Mouse (Mus musculus) Patski (cell line): ENCODE measurements around the gene Agtr1b. TPM values are rescaled to one million over a fixed set of nuclear protein-coding genes. Genes with fewer than 3 reads are reported as not detected.

Experiments
- ATAC-seq: fragments of 100-300 bp; one replicate; pipeline ENCODE4 v1.8.0; 2021
- CTCF ChIA-PET: fragments of 350-600 bp; sonication (Branson Sonifier 250); formaldehyde crosslinking; loops from one replicate; lab custom pipeline; 2022; ENCODE audit warnings: inconsistent platforms; lab: Charles Lee
- POLR2A ChIA-PET: fragments of 350-600 bp; sonication (Branson Sonifier 250); formaldehyde crosslinking; loops from one replicate; lab custom pipeline; 2022; ENCODE audit warnings: antibody characterized with exemption, inconsistent platforms; lab: Charles Lee
- DNase-seq: peaks from one replicate; pipeline ENCODE4 v3.0.0-alpha.2; 2011; ENCODE audit warnings: low read depth, low spot score
- H3K27me3 ChIP-seq: fragments of 371-371 bp; one replicate; pipeline ENCODE4 v1.5.1; 2021
- CTCF ChIP-seq: fragments of 100-300 bp; IDR thresholded peaks from one replicate; pipeline ENCODE4 v1.5.1; 2021
- in situ Hi-C: fragments of 300-500 bp; cut with MboI; formaldehyde crosslinking; loops from 3 replicates; pipeline ENCODE4 v1.11.1; 2018; ENCODE audit warnings: low pct_unique_long_range_greater_than_20kb, mixed read lengths
- polyA plus RNA-seq: library from polyadenylated mRNA; unstranded; gene quantifications from one replicate; pipeline ENCODE4 v1.2.3, GENCODE M21; 2021

Gene Agtr1b
- polyA plus RNA-seq, 1 experiment from 2014 or later = not detected

DNA sequence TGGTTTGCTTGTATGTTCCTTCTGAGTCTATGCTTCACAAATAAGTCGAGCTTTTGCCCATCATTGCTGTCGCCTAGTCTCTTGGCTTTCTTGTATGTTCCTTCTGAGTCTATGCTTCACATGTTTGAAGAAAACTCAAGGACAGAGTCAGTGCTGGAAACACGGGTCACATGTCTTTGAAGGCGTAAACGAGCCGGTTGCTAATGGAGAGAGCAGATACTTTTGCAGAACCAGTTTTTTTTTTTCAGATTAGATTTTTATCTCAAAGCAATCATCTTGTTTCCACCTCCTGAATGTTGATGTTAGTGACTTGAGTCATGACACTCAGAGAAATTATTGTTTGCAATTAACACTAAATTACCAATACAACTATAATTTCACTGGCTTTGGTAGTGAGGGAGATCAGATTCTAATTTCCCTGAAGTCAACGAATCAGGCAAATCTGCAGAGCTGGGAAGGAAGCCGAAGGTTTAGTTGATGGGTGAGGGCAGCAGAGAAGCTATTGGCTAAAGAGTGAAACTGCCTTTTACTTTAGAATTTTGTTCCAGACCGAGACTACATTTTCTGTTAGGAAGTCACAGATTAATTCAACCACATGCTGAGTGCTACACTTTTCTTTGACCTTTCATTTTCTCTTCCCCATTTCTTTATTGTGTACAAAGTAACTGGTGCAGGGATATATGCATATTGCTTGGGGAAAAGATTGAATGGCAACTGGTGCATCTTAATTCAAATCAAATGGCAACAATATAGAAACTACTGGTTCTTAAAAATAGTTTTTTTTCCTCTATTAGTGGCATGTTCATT is 72.2 kb downstream of the Agtr1b start:
- TF ChIP-seq CTCF = no peak
- ChIA-PET POLR2A (no interaction called here), CTCF (no interaction called here)
- DNase-seq = no peak
- no peak for ATAC-seq
- H3K27me3 ChIP-seq = peaks cover 15% of the 10 kb centered on the region
- in situ Hi-C loops = no loop called here

DNA sequence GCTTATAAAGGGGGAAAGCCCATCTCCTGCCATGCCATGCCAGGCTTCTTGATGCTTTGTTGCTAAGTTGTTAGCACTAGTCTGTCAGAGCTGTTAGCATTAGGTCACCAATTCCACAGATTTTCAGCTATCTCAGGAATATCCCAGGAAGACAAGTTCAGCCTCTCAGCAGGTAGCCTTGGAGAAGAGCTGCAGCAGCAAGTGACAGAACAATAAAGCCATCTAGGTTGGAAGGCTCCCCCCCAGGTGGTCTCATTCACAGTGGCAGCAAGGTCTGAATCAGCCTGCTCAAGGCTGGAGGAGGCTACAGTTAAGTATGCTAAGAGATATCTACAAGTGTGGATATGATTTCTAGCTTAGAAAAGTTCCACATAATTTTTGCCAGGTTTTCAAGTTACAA is 75.6 kb downstream of the Agtr1b start:
- ChIA-PET POLR2A (no interaction called here), CTCF (interaction anchor here (0.7 kb wide), 1 partner anchor 20 kb away, joined by 3 read pairs; no protein-coding TSS in a partner anchor)
- no peak for DNase-seq

GRCm38 (mm10) chr3:20288761-20289160 is 78.2 kb downstream of the Agtr1b start:
- ChIA-PET POLR2A (no interaction called here), CTCF (no interaction called here)
- H3K27me3 ChIP-seq = peaks cover 11% of the 10 kb centered on the region
- TF ChIP-seq CTCF = no peak
- ATAC-seq (no peak), DNase-seq (no peak)
- in situ Hi-C loops = no loop called here

More for the DNA sequence above, 75.6 kb downstream of the Agtr1b start:
- in situ Hi-C loops = no loop called here
- ATAC-seq = no peak
- H3K27me3 ChIP-seq = peaks cover 11% of the 10 kb centered on the region
- no peak for TF ChIP-seq CTCF

- ATAC-seq (no peak), DNase-seq (no peak)
- peaks cover 5% of the 10 kb centered on the region for H3K27me3 ChIP-seq
- ChIA-PET POLR2A (no interaction called here), CTCF (no interaction called here)
- in situ Hi-C loops = no loop called here
- no peak for TF ChIP-seq CTCF
Measured at GRCm38 (mm10) chr3:20281796-20282195, 85.2 kb downstream of the Agtr1b start.

DNA sequence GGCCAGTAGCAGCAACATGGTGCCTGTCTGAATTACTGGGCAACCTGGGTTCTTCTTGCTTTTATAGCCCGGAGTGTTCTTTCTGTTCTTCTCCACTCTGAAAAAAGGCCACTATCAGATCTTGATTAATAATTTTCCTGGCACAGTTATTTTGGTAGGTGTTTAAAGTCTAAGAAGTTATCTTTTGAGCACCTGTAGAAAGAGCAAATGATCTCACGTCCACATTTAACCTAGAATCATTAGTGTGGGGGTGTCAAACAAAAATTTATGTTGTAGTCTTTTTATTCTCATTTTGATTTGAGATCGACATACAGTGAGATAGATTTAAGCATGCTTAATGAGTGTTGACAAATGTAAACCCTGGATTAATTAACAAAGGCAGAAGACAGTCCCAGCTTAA is 91.3 kb downstream of the Agtr1b start, which contains the start of gene Cpb1:
Gene Cpb1, minus strand, starts transcription at position 101 of the 400 bp plus-strand sequence.
- TF ChIP-seq CTCF = no peak
- in situ Hi-C loops = no loop called here
- ChIA-PET POLR2A (no interaction called here), CTCF (no interaction called here)
- ATAC-seq = no peak
- no peak for DNase-seq
- H3K27me3 ChIP-seq = peaks cover 56% of the 10 kb centered on the region

Other genes with a start within 250 kb of the Agtr1b start
- 87.3 TPM for gene Gyg, start 211.9 kb downstream of the Agtr1b start, polyA plus RNA-seq
- gene Cpa3, start 125.0 kb downstream of the Agtr1b start, polyA plus RNA-seq = not detected
- not detected for gene Cpb1, start 91.4 kb downstream of the Agtr1b start, polyA plus RNA-seq